Mouse (Mus musculus): ENCODE results near the gene Fancc.

GRCm38 (mm10) chr13:63247041-63247440 is 250.0 kb downstream of the Fancc start:
- TF ChIP-seq EP300 (IDR thresholded peaks at IDR 0.05; ENCODE audit: low read depth) (no peak), CTCF (IDR thresholded peaks at IDR 0.05; ENCODE audit: low read depth) (no peak)
